Mouse (Mus musculus) gastrocnemius, postnatal 4 days (tissue): ENCODE data around the gene Copz1. TPM values are rescaled to one million over a fixed set of nuclear protein-coding genes. Genes with fewer than 3 reads are reported as not detected.
"Not testable (repeated sequence)": the region's sequence is repeated elsewhere in the genome, so short reads cannot be mapped to it uniquely, and the experiment has no call there.

Source experiments
- DNase-seq, 2 experiments: peaks; one replicate each; pipeline ENCODE4 v3.0.0; 2021 to 2022; ENCODE audit warnings: low spot score in 2 of 2, mixed read lengths in 2 of 2
- total RNA-seq, 2 experiments: library from RNA; stranded (reverse); gene quantifications; 2 replicates each; pipeline ENCODE4 v1.2.3; 2021

Gene Copz1
- total RNA-seq, 2 experiments from 2014 or later: 72.8 to 78.4 TPM

DNA sequence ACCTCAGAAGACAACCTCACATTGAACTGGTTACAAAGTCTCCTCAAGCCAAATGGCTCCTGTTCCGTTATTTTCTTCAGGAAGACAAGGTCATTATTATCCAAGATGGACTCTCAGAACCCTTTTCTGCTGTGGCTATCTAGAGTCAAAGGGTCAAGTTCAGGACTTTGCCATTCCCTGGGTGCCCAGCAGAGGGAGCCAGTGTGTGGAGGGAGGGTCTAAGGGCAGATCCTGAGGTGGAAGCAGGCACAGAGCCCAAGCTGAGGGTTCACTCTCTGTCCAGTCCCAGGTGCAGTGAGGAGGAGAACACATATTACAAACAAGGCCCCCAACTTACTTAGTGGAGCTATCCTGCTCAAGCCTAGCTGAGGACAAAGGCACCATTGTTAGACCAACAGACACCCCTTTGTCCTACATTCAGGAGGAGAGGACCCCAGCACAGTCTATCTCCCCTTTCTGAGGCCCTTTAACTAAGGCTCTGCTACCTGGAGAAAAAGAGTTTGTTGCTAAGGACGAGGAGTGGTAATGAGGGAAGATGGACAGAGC, 22.2 kb upstream of the Copz1 start:
- peak; percentile 35 to 66 for DNase-seq

DNA sequence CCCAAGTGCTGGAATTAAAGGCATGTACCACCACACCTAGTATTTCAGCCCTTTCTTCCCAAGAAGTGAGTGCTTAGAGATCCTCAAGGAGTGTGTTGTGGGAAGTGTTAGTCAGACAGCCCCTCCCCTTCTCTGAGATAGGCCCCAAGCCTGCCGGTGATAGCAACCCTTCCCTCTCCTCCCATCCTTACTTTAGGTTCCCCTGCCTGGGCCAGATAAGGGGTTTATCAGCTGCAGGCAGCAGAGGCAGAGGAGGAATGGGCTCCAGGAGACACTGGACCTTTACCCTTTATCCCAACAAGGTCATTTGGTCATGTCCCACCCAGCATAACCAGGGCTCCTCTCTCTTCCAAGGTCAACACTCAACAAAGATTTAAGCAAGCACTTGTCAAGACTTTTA, 20.9 kb upstream of the Copz1 start:
- DNase-seq: no peak

DNA sequence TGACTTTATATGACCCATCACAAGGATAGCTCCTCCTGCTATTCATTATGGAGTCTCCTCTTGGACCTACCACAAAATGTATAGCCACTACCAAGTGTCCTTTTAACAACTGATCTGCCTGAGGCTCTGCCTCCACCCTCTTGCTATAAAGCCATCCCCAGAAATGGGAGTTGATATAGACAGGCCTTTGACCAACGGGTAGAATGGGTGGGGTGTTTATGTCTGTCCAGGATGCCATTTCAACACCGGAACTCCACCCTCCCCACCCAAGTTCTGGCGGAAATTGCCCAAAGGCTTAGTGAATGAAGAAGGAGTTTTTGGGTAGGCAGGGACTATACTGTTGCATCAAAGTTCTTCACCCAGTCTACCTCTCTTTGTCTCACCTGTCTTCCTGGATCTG, 19.9 kb upstream of the Copz1 start:
- DNase-seq: no peak

DNA sequence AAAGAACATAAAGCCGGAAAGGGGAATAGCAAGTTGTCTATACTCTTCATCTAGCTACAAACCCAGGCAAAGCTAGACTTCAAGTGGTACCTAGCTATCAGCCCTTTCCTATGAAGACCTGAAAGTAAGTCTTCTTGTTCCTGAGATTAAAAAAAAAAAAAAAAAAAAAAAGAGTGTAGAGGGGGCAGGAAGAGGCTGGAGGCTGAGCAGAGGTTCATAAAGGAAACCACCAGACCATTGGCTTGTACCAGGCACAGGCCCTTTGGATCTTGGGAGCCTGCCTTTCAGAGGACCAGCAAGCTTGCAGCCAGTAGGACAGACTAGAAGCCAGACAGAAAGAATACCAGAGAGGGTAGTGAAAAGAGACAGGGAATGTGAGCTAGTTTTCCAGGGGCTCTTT, 19.2 kb upstream of the Copz1 start:
- no peak for DNase-seq

DNA sequence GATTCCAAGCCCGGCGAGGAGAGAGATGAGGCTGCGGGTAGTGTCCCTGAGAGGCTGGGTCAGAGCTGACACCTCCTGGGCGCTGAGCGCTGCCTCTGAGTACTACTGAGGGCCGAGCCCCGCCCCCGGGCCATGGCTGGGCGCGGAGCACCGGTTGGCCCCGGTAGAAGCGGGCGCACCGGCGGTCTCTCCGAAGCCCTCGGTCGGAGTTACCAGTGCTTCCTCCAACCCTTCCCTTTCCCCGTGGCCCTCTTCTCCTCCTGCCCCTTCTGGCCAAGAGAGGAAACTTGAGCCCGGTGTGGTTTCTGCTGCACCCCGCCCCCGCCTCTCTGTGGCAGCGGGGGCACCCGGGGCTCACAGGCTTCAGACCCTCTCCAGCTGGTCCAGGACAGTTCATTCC, 17.3 kb upstream of the Copz1 start:
- peak; percentile 42 to 44 for DNase-seq

DNA sequence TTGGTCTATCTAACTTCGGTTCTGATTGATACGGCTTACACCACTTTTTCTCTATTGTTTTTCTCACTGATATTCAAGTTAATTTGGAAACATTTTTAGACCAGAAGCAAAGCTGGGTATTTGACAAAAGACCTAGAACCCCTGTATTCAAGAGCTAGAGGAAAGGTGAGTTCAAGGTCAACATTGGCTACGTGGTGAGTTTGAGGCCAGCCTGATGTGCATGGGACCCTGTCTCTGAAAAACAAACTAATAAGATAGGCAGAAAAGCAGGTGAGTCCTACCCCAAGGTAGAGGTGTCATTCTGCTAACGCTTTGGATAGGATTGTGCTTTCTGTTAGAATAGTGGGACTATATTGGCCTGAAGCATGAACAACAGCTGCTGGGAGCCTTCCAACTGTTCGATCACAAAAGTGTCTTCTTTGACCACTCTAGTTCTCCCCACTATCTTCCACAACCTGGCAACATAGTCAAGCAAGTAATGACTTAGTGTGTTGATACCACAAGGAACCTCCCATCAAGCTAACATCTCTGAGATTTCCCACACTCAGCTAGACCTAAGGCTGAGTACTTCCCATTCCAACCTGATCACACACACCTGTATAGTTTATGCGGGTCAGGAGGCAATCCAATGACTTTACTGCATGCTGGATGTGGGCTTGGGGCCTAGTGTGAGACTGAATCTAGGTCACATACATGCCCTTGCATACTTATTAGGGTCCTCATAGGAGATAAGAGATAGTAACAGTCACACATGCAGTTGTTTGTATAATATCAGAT, 16.1 kb upstream of the Copz1 start:
- DNase-seq: no peak

DNA sequence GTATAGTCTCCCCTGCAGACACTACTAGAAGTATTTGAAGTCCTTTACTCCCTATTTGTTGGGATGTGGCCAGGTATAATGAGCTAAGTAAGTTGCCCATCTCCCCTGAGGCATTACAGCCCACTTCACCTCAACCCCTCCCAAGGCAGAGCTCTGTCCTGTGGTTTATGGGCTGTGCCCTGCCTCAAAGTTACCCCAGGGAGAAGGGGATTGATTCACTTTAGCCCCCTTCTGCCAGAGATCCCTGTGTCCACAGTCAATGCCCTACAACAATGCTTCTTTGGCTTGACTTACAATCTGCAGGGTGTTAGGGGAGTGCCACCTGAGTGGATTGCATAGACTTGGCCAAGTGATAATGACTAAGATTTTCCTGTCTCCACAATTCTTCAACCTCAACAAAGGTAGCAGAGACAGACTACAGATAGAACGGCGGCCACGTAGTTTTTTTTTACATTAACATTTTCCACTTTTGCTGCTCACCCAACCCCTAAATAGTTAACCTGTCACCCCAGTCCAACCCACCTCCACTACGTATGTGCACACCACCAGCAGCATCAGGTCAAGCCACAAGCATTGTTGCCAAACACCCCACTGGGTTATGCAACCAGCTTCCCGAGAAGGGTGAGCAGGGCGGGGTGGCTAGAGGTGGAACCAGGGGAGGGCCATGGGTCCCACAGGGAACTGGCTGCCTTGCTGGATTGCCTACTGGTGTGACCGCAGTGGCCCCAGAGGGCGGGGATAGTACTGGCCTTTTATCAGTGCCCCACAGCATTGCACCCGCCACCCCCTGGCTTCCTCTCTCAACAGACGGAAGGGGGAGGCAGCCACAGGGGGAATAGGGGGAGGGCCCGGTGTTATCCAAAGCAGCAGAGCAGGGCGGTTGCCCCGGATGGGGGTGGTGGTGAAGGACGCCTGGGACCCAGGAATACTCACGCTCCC, 14.5 kb upstream of the Copz1 start, which contains the start of gene Nfe2:
Nfe2 (minus strand) TSS at position 614 of the 939 bp plus-strand sequence.
- DNase-seq: peak in 1 of 2 experiments; percentile 48

DNA sequence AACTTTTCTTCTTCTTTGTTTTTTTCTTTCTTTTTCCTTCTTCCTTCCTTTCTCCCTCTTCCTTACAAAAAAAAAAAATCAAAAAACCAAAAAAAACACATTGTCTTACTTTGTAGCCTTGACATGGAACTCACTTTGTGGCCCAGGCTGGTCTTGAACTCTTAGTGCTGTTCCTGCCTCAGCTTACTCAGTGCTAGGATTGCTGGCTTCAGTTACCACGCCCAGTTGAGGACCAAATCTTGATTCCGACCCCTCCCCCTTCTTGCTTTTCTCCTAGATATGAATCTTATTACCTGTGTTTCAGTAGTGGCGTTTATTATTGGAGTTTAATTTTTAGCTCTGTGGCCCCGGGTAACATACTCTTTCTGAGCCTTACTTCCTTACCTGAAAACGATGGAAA, 13.4 kb upstream of the Copz1 start:
- DNase-seq: no peak

DNA sequence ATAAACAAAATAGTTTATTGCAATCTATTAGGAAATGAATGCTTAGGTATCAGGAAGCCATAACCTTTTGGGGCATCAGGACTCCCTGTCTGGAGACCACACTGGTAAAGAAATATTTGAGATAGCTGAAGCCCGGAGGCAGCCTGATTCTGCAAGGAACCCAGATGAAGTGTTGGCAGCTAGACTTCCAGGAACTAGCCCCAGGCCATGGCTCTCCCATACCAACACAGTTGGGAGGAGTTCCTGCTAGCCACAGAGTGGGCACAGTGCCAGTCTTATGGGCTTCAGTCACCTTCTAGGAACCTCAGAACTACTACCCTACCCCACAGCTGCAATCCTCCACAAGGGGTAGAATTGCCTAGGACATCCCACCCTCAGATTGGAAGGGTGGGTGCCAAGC, 12.5 kb upstream of the Copz1 start:
- no peak for DNase-seq

DNA sequence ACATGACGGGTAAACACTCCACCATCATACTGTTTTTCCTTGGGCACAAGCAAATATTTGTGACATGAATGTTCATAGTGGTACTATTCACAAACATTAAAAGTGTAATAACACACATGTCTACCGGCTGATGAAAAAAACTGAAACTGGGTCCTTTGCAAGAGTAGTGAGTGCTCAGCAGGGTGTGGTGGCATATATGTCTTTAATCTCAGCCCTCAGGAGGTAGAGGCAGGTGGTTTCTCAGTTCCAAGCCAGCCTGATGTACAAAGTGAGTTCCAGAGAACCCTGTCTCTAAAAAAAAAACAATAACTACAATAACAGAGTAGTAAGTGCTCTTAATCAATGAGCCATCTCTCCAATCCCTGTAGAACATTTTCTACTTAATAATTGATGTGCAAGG, 7.7 kb upstream of the Copz1 start:
- no peak for DNase-seq

DNA sequence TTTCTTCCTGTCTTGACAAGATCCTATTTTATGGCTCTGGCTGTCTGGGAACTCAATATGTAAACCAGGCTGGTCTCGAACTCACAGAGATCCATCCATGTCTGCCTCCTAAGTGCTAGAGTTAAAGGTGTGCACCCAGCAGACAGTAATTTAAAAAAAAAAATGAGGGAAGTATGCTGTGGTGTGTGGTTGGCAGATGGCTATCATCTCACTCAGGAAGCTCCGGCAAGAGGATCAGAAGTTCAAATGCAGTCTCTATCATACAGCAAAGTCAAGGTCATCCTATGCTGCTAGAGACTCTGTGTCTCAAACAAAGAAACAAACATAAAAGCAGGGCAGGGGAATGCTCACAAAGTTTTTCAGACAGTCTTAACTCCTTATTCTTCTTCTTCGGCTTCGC, 3.6 kb upstream of the Copz1 start:
- no peak for DNase-seq

DNA sequence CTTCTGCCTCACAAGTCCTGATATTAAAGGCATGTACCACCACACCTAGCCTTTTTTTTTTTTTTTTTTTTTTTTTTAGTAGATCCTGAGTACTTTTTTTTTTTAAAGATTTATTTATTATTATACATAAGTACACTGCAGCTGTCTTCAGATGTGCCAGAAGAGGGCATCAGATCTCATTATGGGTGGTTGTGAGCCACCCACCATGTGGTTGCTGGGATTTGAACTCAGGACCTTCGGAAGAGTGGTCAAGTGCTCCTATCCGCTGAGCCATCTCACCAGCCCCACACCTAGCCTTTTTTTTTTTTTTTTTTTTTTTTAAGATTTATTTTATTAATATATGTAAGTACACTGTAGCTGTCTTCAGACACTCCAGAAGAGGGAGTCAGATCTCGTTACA, 3.4 kb downstream of the Copz1 start:
- DNase-seq: not testable (repeated sequence)

DNA sequence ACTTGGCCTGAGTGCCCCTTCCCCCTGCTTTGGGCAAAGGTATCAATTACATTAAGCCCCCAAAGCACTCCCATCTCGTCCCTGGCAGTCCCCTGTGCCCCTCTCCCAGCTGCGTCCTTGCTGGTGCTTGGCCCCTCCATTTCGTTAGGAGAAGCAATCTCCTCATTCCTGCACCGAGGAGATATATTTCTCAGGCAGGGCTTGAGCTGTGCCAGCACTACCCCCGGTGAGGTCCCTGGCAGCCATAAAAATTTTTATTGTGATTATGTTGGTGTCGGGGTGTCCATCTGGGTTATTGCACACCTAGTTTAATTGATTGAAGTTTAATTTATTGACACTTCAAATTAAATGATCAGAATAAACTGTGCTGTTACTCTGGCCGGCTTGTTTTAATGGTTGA, 5.4 kb downstream of the Copz1 start:
- DNase-seq: no peak

DNA sequence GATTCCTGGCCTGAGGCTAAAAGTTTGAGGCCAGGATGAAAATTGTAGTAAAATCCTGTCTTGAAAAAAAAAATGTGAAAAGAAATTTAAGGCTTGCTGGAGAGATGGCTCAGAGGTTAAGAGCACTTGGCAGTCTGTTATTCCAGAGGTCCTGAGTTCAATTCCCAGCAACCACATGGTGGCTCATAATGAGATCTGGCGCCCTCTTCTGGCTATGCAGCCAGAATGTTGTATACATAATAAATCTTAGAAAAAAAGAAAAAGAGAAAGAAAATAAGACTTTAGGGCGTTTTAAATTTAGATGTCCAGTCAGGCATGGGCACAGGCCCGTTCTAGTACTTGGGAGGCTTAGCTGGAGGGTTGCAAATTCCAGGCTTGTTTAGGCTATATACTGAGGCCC, 7.2 kb downstream of the Copz1 start:
- DNase-seq: no peak

DNA sequence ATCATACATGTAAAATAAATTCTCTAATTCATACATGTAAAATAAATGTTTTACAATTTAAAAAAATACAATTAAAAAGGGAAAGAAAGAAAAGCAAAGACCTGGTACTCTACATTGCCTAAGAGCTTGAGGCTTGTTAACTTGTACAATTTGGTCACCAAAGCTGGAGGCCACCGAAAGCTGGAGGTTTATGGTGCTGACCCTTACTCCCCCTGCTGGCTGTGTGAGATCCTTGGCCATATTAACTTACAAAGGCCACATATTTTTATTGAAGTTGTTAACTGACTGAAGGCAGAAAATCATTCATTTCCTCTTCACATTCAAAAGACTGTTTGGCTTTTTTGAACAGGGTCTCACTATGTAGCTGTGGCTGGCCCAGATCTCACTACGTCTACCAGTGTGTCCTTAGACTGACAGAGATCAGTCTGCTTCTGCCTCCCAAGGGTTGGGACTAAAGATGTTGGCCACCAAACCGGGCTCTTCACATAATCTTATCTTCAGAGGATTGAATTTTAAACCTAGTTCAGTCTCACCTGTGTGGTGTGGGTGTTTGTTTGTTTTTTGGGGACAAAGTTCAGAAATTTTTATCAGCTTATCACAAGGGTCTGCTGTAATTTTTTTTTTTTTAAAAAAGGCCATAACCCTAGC, 8.4 kb downstream of the Copz1 start:
- DNase-seq: no peak

DNA sequence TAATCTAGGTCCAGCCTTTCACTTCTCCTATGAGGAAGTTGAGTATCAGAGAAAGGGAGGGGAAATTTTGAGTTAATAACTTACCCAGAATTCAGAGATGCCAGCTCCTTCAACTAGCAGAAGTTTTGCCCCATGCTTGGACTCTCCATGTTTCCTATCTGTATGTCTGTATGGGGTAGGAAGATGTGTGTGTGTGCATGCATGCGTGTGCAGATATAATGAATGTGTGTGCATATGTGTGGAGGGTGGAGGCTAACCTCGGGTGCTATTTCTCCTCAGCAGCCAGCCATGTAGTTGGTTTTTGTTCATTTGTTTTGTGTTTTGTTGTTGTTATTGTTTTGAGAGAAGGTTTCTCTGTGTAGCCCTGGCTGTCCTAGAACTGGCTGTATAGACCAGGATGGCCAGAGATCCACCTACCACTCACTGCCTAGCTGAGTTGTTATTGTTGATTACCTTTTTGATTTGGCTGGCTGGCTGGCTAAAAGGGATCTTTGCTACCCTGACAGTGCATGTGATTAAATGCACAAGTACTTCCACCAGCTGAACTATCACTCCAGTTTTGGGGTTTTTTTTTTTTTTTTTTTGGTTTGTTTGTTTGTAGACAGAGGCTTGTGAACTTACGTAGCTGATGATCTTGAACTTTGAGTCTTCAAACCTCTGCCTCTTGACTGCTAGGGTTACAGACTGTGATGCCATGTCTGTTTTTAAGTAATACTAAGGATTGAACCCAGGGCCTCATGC, 9.1 kb downstream of the Copz1 start:
- DNase-seq: no peak

DNA sequence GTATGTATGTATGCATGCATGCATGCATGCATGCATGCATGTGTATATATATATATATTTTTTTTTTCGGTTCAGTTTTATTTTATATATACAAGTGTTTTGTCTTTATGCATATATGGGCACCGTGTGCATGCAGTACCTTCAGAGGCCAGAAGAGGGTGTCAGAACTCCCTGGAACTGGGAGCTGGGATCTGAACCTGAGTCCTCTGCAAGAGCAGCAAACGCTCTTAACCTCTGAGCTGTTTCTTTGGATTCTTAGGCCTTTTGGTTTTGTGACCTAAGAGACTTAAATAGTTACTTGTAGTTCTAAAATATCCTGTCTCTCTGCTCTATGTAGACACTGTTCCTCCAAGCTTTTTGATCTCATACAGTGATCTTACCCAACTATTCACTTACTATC, 11.6 kb downstream of the Copz1 start:
- no peak for DNase-seq

DNA sequence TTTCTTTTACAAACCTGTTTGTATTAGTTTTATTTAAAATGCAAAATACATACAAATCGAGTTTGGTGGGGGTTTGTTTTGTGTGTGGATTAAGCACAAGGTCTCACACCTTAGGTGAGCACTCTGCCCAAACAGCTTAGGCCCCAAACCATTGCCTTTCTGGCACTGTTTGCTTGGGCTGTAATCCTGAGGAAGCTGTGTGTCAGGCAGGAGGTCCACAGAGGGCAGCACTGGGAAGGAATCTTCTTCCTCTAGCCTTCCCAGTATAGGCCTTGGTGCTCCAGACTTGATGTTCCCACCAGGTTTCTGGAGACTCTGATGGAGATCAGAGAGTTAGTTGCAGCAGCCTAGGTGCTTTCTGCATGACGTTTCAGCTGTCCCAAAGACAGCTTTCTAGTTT, 12.1 kb downstream of the Copz1 start:
- no peak for DNase-seq

DNA sequence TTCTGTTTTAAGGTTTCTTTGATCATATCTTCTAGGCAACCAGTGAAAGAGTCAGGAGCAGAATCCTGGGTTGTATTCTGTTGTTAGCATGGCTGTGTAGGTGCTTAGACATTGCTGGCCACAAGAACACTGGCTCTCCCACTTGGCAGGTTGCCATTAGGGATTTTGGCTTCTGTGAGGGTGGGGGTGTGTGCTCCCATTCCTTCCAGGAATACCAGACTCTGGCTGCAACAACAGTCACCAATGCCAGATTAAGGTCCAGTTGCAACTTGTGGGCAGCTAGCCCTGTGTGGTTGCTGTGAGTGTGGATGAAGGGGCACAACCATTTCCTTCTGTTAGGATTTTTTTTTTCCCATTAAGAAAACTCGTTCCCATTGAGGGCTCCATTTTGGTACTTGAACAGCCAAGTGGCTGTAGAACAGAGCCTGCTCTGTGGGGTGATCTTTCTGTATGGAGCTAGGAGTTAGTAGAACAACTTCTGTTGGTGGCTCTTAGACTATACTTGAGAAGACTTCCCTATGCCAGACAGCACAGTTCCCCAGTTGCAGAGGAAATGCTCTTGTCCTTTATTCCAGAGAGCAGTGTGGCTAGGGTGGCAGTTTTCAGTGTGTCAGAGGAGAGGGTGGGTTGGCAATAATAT, 13.4 kb downstream of the Copz1 start:
- peak in 1 of 2 experiments; percentile 71 for DNase-seq

DNA sequence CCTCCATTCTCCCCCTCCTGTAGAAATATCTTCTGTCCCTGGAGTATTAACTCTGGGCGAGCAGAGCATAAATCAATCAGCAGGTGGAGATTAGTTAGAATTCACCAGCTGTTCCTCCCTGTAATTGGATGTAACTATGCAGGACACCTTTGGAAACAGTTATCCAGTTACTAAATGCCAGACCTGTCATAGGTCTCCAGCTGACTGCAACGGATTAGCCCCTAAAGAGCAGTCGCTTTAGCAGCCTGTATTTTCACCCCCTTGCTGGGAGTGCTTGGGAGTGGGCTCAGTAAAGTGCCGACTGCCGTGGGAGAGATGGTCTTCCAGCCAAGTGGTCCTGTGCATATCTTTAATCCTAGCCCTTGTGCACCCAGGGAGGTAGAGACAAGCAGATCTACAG, 17.1 kb downstream of the Copz1 start:
- DNase-seq: no peak
